Mouse (Mus musculus) cerebellum, adult 9-11 months (tissue): ENCODE data around the gene Scnn1g.

Experiments used
- DNase-seq: peaks from one replicate; pipeline ENCODE4 v3.0.0; 2022

Scnn1g gene

DNA sequence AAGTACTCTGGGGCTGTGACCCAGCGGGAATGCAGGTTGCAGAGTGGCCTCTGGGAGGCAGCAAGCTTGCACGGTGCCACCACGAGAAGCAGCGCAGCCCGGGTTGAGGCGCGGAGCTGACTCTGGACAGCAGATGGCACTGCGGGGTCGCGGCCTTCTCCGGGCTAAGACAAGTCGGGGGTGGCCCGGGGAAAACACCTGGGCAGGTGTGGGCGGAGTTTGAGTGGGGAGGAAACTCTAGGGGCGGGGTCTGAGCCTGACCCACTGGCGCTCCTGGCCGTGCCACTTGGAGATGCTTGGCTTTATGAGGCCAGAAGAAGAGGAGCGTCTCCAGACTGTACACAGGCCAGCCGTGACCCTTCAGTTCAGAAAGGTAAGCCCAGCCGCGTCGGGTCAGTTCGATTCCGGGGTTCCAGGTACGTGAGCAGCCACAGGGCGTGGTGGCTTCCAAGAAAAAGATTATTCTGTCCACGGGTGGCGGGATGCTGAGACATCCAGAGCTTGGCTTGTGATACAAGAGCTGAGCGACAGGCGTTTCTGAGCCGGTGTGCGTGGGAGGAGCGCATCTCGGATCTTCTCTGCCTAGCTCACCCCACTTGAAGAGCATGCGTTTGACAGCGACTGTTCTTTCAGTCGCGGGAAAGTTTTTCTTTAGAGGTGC is at the start of gene Scnn1g:
Gene Scnn1g, plus strand, starts transcription at position 309 of the 661 bp plus-strand sequence.
- DNase-seq: peak; percentile 91

DNA sequence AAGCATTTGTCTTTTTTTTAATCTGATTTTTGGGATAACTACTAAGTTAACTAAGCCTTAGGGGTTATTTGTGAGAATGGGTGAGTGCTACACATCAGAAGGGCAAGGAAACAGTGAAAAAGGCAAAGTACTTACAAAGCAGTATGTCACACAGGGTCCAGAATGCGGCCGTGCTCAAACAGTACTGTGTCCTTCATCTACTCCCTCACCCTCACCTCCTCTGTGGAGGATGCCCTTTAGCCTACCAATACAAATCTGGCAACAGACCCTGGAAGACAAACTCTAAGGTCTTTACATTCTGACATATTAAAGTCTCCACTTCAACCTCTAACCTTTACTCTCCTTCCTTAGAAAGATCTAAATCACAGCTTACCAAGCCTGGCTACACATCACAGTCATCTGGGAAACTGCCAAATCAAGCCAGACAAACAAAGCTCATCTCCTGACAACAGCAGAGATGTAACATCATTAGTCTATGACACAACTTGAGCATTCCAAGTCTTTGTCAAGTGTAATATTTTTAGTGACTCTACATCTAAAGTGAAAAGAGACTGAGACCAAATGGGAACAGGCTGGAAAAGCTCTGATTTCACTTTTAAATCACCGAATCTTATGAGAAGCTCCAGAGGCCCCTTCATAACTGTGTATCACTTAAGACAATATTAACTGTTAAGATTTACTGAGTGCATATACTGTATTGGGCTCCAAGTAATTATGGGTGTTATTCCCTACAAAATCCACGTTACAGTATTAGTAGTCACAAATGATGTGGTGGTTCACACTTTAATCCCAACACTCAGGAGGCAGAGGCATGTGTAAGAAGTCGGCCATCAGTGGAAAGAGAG is 48.9 kb upstream of the Scnn1g start:
- no peak for DNase-seq

DNA sequence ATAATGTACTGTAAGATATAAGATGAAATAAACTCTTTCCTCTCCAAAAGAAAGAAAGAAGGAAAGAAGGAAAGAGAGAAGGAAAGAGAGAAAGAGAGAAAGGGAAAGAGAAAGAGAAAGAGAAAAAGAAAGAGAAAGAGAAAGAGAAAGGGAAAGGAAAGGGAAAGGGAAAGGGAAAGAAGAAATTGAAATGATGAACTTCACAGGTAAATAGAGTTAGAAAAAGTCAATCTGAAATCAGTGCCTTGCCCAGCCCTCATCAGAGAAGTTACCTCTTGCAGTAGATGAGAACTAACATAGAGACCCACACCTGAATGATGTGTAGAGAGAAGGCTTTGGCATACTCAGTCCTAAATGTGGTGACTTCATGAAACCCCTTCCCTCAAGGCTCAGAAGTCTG is 44.9 kb upstream of the Scnn1g start:
- DNase-seq: no peak

- DNase-seq: no peak
Observed at GRCm38 (mm10) chr7:121691803-121692202, 42.5 kb upstream of the Scnn1g start.

- DNase-seq: no peak
Observed at GRCm38 (mm10) chr7:121697170-121697569, 37.1 kb upstream of the Scnn1g start.

DNA sequence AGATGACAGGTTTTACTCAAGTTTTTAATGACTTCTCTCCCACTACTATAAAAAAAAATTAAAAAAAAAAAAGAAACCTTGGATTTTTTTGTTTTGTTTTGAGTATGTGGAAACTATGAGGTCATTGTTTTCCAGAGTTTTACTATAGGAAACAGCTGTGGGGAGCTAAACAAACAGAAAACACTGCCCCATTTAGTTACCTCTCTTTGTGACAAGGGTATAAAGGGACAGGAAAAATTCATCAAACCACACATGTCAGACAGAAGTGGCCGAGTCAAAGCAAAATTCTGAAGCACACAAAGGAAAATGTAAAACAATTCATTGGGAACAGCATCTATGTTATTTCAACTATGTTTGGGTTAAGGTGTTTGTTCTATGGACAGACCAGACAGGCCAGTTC is 36.7 kb upstream of the Scnn1g start:
- DNase-seq: no peak

DNA sequence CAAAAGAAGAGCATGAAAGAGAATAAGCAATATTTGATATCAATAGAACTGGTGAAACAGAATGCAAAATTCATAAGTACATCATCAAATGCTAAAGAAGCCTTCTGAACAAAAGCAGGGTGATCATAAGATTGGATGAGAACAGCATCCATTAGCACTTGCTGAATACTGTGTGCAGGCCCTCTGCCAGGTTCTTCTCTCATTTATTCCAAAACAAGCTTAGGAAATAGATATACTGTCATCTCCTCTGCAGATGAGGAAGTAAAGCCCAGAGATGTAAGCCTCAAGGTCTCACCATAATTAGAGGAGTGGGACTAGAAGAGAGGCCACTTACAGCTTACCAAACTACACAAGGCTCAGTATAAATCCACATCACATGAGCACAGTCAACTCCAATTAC is 35.1 kb upstream of the Scnn1g start:
- DNase-seq: no peak

- no peak for DNase-seq
Observed at GRCm38 (mm10) chr7:121700480-121700879, 33.8 kb upstream of the Scnn1g start.

DNA sequence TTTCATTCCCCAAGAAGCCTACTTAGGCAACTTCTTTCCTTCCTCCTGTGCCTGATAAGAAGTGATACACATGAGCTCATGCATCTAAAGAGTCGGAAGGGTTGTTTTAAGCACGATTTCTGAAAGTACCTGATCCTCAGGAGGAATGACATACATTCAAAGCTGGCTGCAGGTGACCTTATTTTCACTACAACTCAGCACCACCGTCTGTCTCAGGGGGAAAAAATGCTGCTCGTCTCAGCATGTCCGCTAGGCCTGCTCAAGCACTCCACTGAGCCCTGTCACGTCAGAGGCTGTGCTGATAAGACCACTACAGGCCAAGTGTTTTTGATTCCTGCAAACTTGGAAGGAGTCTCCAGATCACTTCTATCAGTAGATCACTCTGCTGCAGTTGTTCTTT is 32.3 kb upstream of the Scnn1g start:
- no peak for DNase-seq

DNA sequence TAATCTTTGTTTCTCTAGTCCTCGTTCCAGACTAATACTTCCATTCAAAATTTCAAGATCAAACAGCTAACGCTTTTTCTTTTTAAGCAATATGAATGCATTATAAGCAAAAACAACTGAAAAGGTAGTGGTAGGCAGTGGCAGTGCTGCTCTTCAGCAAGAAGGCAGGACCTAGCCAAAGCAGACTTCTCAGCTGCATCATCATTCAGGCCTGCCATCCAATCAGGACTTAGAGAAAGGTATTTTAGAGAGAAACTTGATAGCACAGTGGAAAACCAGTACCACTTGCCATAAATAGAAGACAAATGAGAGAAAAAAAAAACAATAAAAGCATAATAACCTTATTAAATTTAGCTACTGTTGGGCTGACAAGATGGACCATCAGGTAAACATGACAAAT is 29.2 kb upstream of the Scnn1g start:
- no peak for DNase-seq

DNA sequence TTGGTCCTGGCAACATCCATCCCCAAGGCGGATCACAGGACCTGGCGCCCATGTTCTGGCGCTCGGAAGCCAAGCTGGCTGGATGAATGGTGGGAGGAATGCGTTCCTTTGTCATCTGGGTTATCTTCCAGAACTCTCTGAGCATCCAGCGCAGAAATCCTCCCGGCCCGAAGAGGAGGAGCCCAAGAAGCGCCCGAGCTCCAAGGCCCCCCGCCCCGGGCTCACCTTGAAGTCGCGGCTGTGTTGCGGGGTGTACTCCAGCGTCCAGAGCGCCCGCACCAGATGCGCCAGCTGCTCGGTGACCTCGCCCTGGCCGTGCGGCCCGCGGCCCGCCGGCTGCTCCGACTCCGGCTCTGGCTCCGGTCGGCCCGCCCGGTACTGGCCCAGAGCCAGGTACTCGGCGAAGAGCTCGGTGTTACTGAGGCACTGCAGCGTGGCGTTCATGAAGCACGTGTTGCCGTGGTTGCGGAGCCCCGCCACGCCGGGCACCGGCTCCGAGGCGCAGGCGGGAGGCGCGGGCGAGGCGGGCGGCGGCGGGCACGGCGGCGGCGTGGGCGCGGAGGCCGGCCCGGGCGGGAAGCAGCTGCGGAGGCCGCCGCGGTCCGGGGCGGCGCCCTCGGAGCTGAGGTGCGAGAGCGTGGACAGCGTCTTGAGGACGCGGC is 27.7 kb upstream of the Scnn1g start:
- DNase-seq: peak; percentile 71

GRCm38 (mm10) chr7:121707073-121707667 is 27.1 kb upstream of the Scnn1g start, which contains the start of gene Usp31:
Gene Usp31, minus strand, starts transcription at chr7:121707253.
- DNase-seq: peak; percentile 96

DNA sequence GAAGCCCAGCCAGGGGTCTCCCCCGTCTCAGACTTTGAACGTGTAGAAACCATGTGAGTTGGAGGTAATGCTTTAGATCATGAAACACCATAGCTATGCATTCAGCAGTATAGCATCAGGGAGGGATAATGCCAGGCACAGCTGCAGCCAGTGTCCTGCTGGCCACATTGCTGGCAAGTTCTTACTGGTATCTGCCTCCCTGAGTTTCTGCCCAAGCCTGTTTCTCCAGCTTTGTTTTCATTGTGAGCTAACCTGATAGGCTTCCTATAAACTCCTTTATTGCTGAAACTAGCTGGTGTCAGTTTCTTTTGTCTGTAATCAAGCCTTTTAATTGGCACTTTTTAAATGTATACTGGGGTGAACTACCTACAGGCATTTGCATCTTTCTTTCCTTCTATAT is 23.1 kb upstream of the Scnn1g start:
- no peak for DNase-seq

DNA sequence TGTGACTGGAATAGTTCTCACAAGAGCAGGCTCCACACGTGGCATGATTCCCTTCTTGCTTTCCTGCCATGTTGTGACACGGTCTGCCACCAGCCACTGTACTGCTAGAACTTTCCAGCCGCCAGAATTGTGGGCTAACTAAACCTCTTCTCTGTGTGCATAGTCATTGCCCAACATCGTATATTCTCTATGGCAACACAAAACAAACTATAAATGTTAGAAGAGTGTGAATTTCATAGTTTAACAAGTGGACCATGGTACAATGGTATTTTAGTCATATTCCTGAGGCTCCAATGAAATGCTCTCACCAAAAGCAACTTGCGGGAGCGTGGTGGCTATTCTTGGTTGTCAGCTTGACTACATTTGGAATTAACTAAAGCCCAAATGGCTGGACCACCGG is 17.2 kb upstream of the Scnn1g start:
- no peak for DNase-seq

GRCm38 (mm10) chr7:121730225-121730624 is 4.1 kb upstream of the Scnn1g start:
- DNase-seq: no peak

DNA sequence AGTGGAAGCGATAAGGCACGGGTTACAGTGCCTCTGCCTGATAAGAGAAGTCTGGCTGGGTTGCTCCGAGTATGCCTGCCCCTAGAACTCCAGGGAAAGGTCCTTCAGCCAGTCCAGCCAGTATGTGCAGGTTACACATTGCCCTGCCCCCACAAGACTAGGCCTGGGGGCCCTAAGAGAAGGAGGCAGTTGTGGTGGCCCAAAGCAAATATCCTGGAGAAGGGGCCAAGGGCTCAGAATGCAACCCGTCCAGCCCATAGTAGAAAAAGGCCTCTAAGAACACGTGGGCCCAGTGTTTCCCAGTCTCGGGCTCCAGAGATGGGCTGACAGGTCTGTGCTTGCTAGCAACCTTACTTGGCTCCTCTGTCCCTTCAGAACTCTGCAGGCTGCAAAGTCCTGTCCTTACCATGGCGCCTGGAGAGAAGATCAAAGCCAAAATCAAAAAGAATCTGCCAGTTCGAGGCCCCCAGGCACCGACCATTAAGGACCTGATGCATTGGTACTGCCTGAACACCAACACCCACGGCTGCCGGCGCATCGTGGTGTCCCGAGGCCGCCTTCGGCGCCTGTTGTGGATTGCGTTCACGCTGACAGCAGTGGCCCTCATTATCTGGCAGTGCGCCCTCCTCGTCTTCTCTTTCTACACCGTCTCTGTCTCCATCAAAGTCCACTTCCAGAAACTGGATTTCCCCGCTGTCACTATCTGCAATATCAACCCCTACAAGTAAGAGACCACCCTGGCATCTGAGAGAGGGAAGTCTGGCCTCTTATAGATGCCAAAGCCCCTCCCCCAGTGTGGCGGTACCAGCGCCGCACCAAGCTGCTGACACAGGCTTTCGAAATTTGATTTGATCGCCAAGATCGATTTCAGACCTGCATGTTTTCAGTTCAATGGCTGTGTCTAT is 3.5 kb downstream of the Scnn1g start:
- DNase-seq: peak; percentile 12

GRCm38 (mm10) chr7:121750244-121750643 is 16.0 kb downstream of the Scnn1g start:
- no peak for DNase-seq

GRCm38 (mm10) chr7:121754748-121755147 is 20.5 kb downstream of the Scnn1g start:
- DNase-seq: no peak

DNA sequence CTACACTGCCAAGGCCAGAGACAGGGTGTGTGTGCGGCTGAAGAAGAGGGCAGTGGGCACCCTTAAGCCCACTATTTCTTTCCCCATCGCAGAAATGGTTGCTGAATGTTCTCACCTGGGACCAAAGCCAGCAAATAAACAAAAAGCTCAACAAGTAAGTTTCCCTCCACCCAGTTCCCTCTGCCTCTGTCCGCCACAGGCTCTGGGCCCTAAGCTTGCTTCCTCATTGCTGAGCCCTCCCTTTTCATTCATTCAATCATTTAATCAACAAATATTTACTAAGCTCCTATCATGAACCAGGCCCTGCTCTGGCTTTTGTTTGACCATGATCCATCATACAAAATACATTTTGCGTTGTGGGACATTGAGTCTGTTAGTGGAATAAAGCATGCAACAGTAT is 29.0 kb downstream of the Scnn1g start:
- DNase-seq: no peak

GRCm38 (mm10) chr7:121767900-121768299 is 33.6 kb downstream of the Scnn1g start:
- DNase-seq: no peak

GRCm38 (mm10) chr7:121768983-121769382 is 34.7 kb downstream of the Scnn1g start:
- no peak for DNase-seq

GRCm38 (mm10) chr7:121778553-121778952 is 44.3 kb downstream of the Scnn1g start:
- no peak for DNase-seq
